Comparison of ENCODE assay signal across 8 mouse cellular contexts in genomic region chr13:113337223-113337858, GRCm38 (mm10). TPM values are rescaled to one million over a fixed set of nuclear protein-coding genes. Genes with fewer than 3 reads are reported as not detected.
DNase-seq lines count a peak whose midpoint lies in the region; ATAC-seq and TF ChIP-seq lines count a peak whose summit lies in the region.

No protein-coding gene starts in this region.

- TF ChIP-seq CTCF in heart, adult 2 months (IDR thresholded peaks at IDR 0.05): peak; percentile 79

- H3K4me2 ChIP-seq in midbrain, embryonic 13.5 days (replicated peaks): no peak overlapping the region

- WGBS in heart, adult 2 months: 57% methylated on average over 6 of the region's 6 CpGs
- WGBS in heart, embryonic 10.5 days: 60% methylated on average over 6 of the region's 6 CpGs
- 52% methylated on average over 6 of the region's 6 CpGs for WGBS in embryonic facial prominence, embryonic 10.5 days
- WGBS in midbrain, embryonic 13.5 days: 59% methylated on average over 6 of the region's 6 CpGs

- no peak overlapping the region for H3K4me3 ChIP-seq in heart, adult 2 months
- H3K4me3 ChIP-seq in heart, embryonic 10.5 days: no peak overlapping the region
- H3K4me3 ChIP-seq in embryonic facial prominence, embryonic 10.5 days: no peak overlapping the region
- H3K4me3 ChIP-seq in midbrain, embryonic 13.5 days (replicated peaks): no peak overlapping the region

- no peaks in the 10 kb centered on the region for H3K9me3 ChIP-seq in heart, embryonic 10.5 days
- no peaks in the 10 kb centered on the region for H3K9me3 ChIP-seq in embryonic facial prominence, embryonic 10.5 days
- H3K9me3 ChIP-seq in midbrain, embryonic 13.5 days: no peaks in the 10 kb centered on the region

- intact Hi-C loops in heart, adult 2 months (cut with DNase I): loop anchor here (1.0 to 5.0 kb wide), 3 partner anchors 90 to 330 kb away; partner anchors contain the start of gene Snx18

- H3K27ac ChIP-seq in heart, adult 2 months: no peak overlapping the region
- no peak overlapping the region for H3K27ac ChIP-seq in heart, embryonic 10.5 days
- H3K27ac ChIP-seq in embryonic facial prominence, embryonic 10.5 days (replicated peaks): peak overlapping the region; percentile 24
- H3K27ac ChIP-seq in midbrain, embryonic 13.5 days: no peak overlapping the region

- peak; percentile 45; the same call in 1 of the 2 replicates for ATAC-seq in midbrain, embryonic 13.5 days

- peaks cover 3% of the 10 kb centered on the region; the same call in 1 of the 2 replicates for H3K4me1 ChIP-seq in heart, adult 2 months (ENCODE audit: control insufficient read depth, insufficient read depth, low read length)
- H3K4me1 ChIP-seq in heart, embryonic 10.5 days: peaks cover 6% of the 10 kb centered on the region; the same call in 1 of the 2 replicates
- H3K4me1 ChIP-seq in embryonic facial prominence, embryonic 10.5 days: peaks cover 30% of the 10 kb centered on the region
- H3K4me1 ChIP-seq in midbrain, embryonic 13.5 days (replicated peaks): no peaks in the 10 kb centered on the region

- TF ChIP-seq EP300 in heart, adult 2 months (IDR thresholded peaks at IDR 0.05; ENCODE audit: insufficient read depth, low read depth, low read length): no peak

- TF ChIP-seq POLR2A in heart, adult 2 months (IDR thresholded peaks at IDR 0.05; ENCODE audit: insufficient read depth, low read depth, low read length): no peak

- no peaks in the 10 kb centered on the region for H3K36me3 ChIP-seq in heart, adult 2 months (ENCODE audit: control insufficient read depth, insufficient read depth, low read length)
- no peaks in the 10 kb centered on the region for H3K36me3 ChIP-seq in heart, embryonic 10.5 days
- no peaks in the 10 kb centered on the region for H3K36me3 ChIP-seq in embryonic facial prominence, embryonic 10.5 days (replicated peaks)
- no peaks in the 10 kb centered on the region for H3K36me3 ChIP-seq in midbrain, embryonic 13.5 days
- H3K36me3 ChIP-seq in splenic B cell, adult 2 months (ENCODE audit: control insufficient read depth, insufficient read depth, low read length, poor library complexity, severe bottlenecking): no peaks in the 10 kb centered on the region

- no peaks in the 10 kb centered on the region for H3K79me2 ChIP-seq in heart, adult 2 months (replicated peaks; ENCODE audit: control insufficient read depth, insufficient read depth, low read length)

- no peaks in the 10 kb centered on the region for H3K27me3 ChIP-seq in heart, adult 2 months (ENCODE audit: control insufficient read depth, insufficient read depth, low read length)
- H3K27me3 ChIP-seq in heart, embryonic 10.5 days (ENCODE audit: insufficient read depth, poor library complexity, severe bottlenecking): no peaks in the 10 kb centered on the region
- H3K27me3 ChIP-seq in embryonic facial prominence, embryonic 10.5 days (replicated peaks; ENCODE audit: low read depth, poor library complexity, severe bottlenecking): no peaks in the 10 kb centered on the region
- no peaks in the 10 kb centered on the region for H3K27me3 ChIP-seq in midbrain, embryonic 13.5 days
- no peaks in the 10 kb centered on the region for H3K27me3 ChIP-seq in splenic B cell, adult 2 months (ENCODE audit: control insufficient read depth, insufficient read depth, low read length, poor library complexity, severe bottlenecking)

- DNase-seq in heart, adult 2 months: peak; percentile 49 to 71
- no peak for DNase-seq in heart, embryonic 10.5 days (ENCODE audit: low spot score)
- peak; percentile 85 for DNase-seq in adipocyte (ENCODE audit: low spot score)
- peak; percentile 49 for DNase-seq in embryonic facial prominence, embryonic 10.5 days (ENCODE audit: low spot score)
- DNase-seq in induced T-regulatory cell, adult 2 months (ENCODE audit: low read depth): peak; percentile 69
- peak; percentile 39 to 44 for DNase-seq in layer of hippocampus, postnatal 36 days
- DNase-seq in splenic B cell, adult 2 months (ENCODE audit: low read depth, low spot score): peak; percentile 62

- H3K9ac ChIP-seq in heart, adult 2 months (ENCODE audit: low read depth, low read length): no peak overlapping the region
- H3K9ac ChIP-seq in midbrain, embryonic 13.5 days (replicated peaks): no peak overlapping the region

RNA-seq across cellular contexts. Expression of gene BC067074, which starts 44.4 kb away (rescaled TPM):
- 1 to 10 TPM; 2.0 to 2.3 TPM for total RNA-seq in heart, adult 2 months (2021)
- polyA plus RNA-seq in heart, adult 2 months (2012; rRNA removed): 1.4 and 1.8 TPM in 2 replicates
- polyA plus RNA-seq in heart, embryonic 10.5 days (2016; fragmentation: Nextera tagmentation; extraction: Ambion mirVana): 2.8 and 3.4 TPM in 2 replicates
- polyA plus RNA-seq in embryonic facial prominence, embryonic 10.5 days (2016; fragmentation: Nextera tagmentation; extraction: Ambion mirVana): 3.0 and 3.3 TPM in 2 replicates
- under 1 TPM; 0.87 to 0.88 TPM for total RNA-seq in layer of hippocampus, postnatal 36 days (2021)
- 0.88 and 0.93 TPM in 2 replicates for polyA plus RNA-seq in midbrain, embryonic 13.5 days (2015; fragmentation: Nextera tagmentation; extraction: Ambion mirVana)
